Mouse (Mus musculus): ENCODE measurements around the gene Ruvbl2. TPM values are rescaled to one million over a fixed set of nuclear protein-coding genes. Genes with fewer than 3 reads are reported as not detected.

The Ruvbl2 gene
- polyA plus RNA-seq, 1 experiment from 2014 or later = 227 TPM

DNA sequence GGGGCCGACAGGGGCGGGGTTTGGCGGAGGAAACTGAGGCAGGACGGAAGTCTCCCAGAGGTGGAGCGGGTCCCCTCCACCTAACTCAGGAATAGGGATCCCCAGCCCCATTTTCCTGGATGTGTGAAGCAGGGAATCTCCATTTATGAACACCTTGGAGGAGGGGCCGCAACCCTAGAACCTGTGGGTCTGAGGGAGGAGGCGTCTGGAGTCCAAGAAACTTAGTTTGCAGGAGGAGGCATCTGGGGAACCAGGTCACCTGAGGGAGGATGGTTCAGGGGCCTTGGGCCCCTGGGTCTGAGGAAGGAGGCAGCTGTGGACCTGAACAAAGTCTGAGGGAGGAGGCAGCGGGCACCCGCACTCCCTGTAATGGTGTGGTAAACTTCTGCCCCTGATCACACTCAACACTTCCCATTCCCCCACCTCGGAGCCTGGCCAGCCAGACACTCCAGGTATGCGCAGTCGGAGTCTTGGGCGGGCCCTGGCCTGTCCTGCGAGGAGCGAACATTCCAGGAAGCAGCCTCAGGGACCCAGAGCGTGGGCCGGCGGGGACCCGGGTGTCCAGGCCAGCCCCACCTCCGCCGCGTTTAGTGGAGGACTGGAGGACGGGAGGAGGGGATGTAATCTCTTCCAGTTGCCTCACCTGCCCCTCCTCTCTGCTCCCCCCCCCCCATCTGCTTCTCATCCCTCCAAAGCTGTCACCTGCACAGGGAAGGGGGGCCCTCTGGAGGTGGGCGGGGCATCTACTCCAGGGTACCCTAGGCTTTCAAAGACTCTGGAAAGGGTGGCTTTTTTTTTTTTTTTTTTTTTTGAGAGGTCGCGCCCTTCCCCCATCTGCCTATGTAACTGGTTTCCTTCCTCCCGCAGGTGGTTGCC is 23.8 kb downstream of the Ruvbl2 start:
- WGBS = 1% methylated on average over 27 of the region's 27 CpGs
- H3K9me3 ChIP-seq = no peaks in the 10 kb centered on the region
- H3K27me3 ChIP-seq (replicated peaks; ENCODE audit: low read depth, poor library complexity, severe bottlenecking) = peaks cover 100% of the 10 kb centered on the region
- H3K36me3 ChIP-seq (replicated peaks) = no peaks in the 10 kb centered on the region
- H3K4me1 ChIP-seq = peaks cover 42% of the 10 kb centered on the region
- DNase-seq (ENCODE audit: low spot score) = peak; percentile 71
- H3K4me3 ChIP-seq = peak overlapping the region; percentile 70
- H3K27ac ChIP-seq (replicated peaks) = peak overlapping the region; percentile 77

GRCm38 (mm10) chr7:45413113-45413863 is 24.6 kb downstream of the Ruvbl2 start, which contains the start of gene Ntf5:
Gene Ntf5 (plus strand): TSS chr7:45413695.
- Histone ChIP-seq H3K4me3 (peak within 1 kb of the TSS; percentile 70), H3K27me3 (replicated peaks; ENCODE audit: low read depth, poor library complexity, severe bottlenecking) (peaks cover 100% of the 10 kb centered on the region), H3K4me1 (peaks cover 38% of the 10 kb centered on the region), H3K9me3 (no peaks in the 10 kb centered on the region), H3K36me3 (replicated peaks) (no peaks in the 10 kb centered on the region), H3K27ac (replicated peaks) (peak within 1 kb of the TSS; percentile 77)
- peak; percentile 77 for DNase-seq (ENCODE audit: low spot score)
- 4% methylated on average over 45 of the region's 45 CpGs for WGBS

GRCm38 (mm10) chr7:45412421-45412820 is 25.5 kb downstream of the Ruvbl2 start:
- peaks cover 29% of the 10 kb centered on the region for H3K4me1 ChIP-seq
- no peak for DNase-seq (ENCODE audit: low spot score)
- peaks cover 100% of the 10 kb centered on the region for H3K27me3 ChIP-seq (replicated peaks; ENCODE audit: low read depth, poor library complexity, severe bottlenecking)
- no peak overlapping the region for H3K27ac ChIP-seq (replicated peaks)
- no peaks in the 10 kb centered on the region for H3K36me3 ChIP-seq (replicated peaks)
- H3K4me3 ChIP-seq = no peak overlapping the region
- H3K9me3 ChIP-seq = no peaks in the 10 kb centered on the region
- WGBS = 85% methylated on average over 2 of the region's 2 CpGs

- Histone ChIP-seq H3K27ac (replicated peaks) (no peak overlapping the region), H3K27me3 (replicated peaks; ENCODE audit: low read depth, poor library complexity, severe bottlenecking) (peaks cover 98% of the 10 kb centered on the region), H3K36me3 (replicated peaks) (no peaks in the 10 kb centered on the region), H3K9me3 (no peaks in the 10 kb centered on the region), H3K4me1 (peaks cover 29% of the 10 kb centered on the region), H3K4me3 (no peak overlapping the region)
- WGBS = 88% methylated on average over 8 of the region's 8 CpGs
- no peak for DNase-seq (ENCODE audit: low spot score)
These were observed 28.3 kb downstream of the Ruvbl2 start for GRCm38 (mm10) chr7:45409497-45410163.

GRCm38 (mm10) chr7:45408949-45409348 is 28.9 kb downstream of the Ruvbl2 start:
- Histone ChIP-seq H3K36me3 (replicated peaks) (no peaks in the 10 kb centered on the region), H3K27me3 (replicated peaks; ENCODE audit: low read depth, poor library complexity, severe bottlenecking) (peaks cover 91% of the 10 kb centered on the region), H3K4me1 (peaks cover 22% of the 10 kb centered on the region), H3K9me3 (no peaks in the 10 kb centered on the region), H3K4me3 (no peak overlapping the region), H3K27ac (replicated peaks) (no peak overlapping the region)
- 89% methylated on average over 17 of the region's 17 CpGs for WGBS
- DNase-seq (ENCODE audit: low spot score) = no peak

DNA sequence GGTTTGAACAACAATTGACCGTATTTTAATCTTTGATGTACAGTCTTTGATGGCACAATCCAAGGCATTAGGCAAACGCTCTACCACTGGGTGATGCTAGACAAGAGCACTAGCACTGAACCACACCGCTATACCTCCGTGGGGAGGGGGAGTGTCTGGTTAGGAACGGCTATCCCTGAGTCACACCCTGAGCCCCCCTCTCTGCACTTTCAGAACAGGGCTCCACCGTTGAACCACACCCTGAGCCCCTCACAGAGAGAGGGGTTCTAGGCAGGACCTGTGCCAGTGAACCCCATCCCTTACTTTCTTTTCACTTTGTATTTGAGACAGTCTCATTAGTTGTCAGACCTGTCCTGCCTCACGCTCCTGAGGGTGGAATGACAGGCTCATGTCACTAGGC is 29.5 kb downstream of the Ruvbl2 start:
- WGBS = 73% methylated on average over 7 of the region's 7 CpGs
- H3K27ac ChIP-seq (replicated peaks) = no peak overlapping the region
- peaks cover 85% of the 10 kb centered on the region for H3K27me3 ChIP-seq (replicated peaks; ENCODE audit: low read depth, poor library complexity, severe bottlenecking)
- H3K4me1 ChIP-seq = peaks cover 16% of the 10 kb centered on the region
- DNase-seq (ENCODE audit: low spot score) = no peak
- H3K4me3 ChIP-seq = no peak overlapping the region
- no peaks in the 10 kb centered on the region for H3K9me3 ChIP-seq
- H3K36me3 ChIP-seq (replicated peaks) = no peaks in the 10 kb centered on the region

- DNase-seq (ENCODE audit: low spot score) = no peak
- 82% methylated on average over 10 of the region's 10 CpGs for whole genome bisulfite sequencing
- Histone ChIP-seq H3K9me3 (no peaks in the 10 kb centered on the region), H3K27ac (replicated peaks) (no peak overlapping the region), H3K36me3 (replicated peaks) (no peaks in the 10 kb centered on the region), H3K27me3 (replicated peaks; ENCODE audit: low read depth, poor library complexity, severe bottlenecking) (peaks cover 80% of the 10 kb centered on the region), H3K4me1 (peaks cover 13% of the 10 kb centered on the region), H3K4me3 (no peak overlapping the region)
These were observed 30.1 kb downstream of the Ruvbl2 start for GRCm38 (mm10) chr7:45407836-45408235.

- Histone ChIP-seq H3K9me3 (no peaks in the 10 kb centered on the region), H3K27me3 (replicated peaks; ENCODE audit: low read depth, poor library complexity, severe bottlenecking) (peaks cover 66% of the 10 kb centered on the region), H3K4me1 (peaks cover 13% of the 10 kb centered on the region), H3K36me3 (replicated peaks) (no peaks in the 10 kb centered on the region), H3K4me3 (peak overlapping the region; percentile 53), H3K27ac (replicated peaks) (peak overlapping the region; percentile 40; the same call in 1 of the 2 replicates)
- WGBS = 2% methylated on average over 114 of the region's 114 CpGs
- DNase-seq (ENCODE audit: low spot score) = peak; percentile 54
These were observed 31.4 kb downstream of the Ruvbl2 start for GRCm38 (mm10) chr7:45406157-45407156.

GRCm38 (mm10) chr7:45405091-45406075 is 32.5 kb downstream of the Ruvbl2 start, which contains the start of gene Kcna7:
Gene Kcna7 (plus strand): TSS chr7:45405653.
- Histone ChIP-seq H3K4me3 (peak within 1 kb of the TSS; percentile 53), H3K36me3 (replicated peaks) (no peaks in the 10 kb centered on the region), H3K4me1 (peaks cover 13% of the 10 kb centered on the region), H3K9me3 (no peaks in the 10 kb centered on the region), H3K27me3 (replicated peaks; ENCODE audit: low read depth, poor library complexity, severe bottlenecking) (peaks cover 56% of the 10 kb centered on the region), H3K27ac (replicated peaks) (0 out of 2 replicates have a peak within 1 kb of the TSS, but pooled peaks have one; percentile 40)
- WGBS = 12% methylated on average over 28 of the region's 28 CpGs
- peak; percentile 74 for DNase-seq (ENCODE audit: low spot score)

DNA sequence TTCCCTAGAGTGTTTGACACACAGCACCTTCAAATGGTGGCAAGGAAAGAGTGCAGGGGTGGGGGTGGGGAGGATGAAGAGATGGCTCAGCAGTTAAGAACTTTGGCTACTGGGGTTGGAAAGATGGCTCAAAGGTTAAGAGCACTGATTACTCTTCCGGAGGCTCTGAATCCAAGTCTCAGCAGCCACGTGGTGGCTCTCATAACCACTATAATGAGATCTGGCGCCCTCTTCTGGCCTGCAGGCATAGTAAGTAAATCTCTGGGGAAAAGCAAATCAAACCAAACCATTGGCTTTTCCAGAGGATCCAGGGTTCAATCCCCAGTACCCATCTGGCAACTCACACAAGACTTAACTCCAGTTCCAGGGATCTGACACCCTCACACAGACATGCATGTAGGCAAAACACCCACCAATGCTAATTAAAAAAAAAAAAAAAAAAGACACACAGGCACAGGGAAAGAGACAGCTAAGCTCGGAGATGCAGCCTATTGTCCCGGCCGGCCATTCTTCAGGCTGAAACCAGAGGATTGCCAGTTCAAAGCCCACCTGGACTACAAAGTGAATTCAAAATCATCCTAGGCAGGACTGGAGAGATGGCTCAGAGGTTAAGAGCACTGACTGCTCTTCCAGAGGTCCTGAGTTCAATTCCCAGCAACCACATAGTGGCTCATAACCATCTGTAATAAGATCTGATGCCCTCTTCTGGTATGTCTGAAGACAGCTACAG is 34.2 kb downstream of the Ruvbl2 start:
- DNase-seq (ENCODE audit: low spot score) = peak; percentile 78
- 48% methylated on average over 6 of the region's 6 CpGs for WGBS
- peaks cover 20% of the 10 kb centered on the region for H3K4me1 ChIP-seq
- peaks cover 39% of the 10 kb centered on the region for H3K27me3 ChIP-seq (replicated peaks; ENCODE audit: low read depth, poor library complexity, severe bottlenecking)
- H3K27ac ChIP-seq (replicated peaks) = no peak overlapping the region
- H3K9me3 ChIP-seq = no peaks in the 10 kb centered on the region
- H3K36me3 ChIP-seq (replicated peaks) = no peaks in the 10 kb centered on the region
- H3K4me3 ChIP-seq = no peak overlapping the region

Data from embryonic facial prominence, embryonic 10.5 days (tissue).